Mouse (Mus musculus) neural tube, embryonic 11.5 days (tissue): Measurements from ENCODE around the gene Clec12b. TPM values are rescaled to one million over a fixed set of nuclear protein-coding genes. Genes with fewer than 3 reads are reported as not detected.
"Not testable (repeated sequence)": the region's sequence is repeated elsewhere in the genome, so short reads cannot be mapped to it uniquely, and the experiment has no call there.

ENCODE experiments used
- ATAC-seq: fragments of 200-750 bp; cut with Nextera tagmentation; 2 replicates; pipeline ENCODE4 v1.8.0; 2017; ENCODE audit warnings: moderate number of reproducible peaks, mild to moderate bottlenecking, moderate TSS enrichment, moderate library complexity; ENCODE audit not compliant: insufficient read depth, low FRiP score, low TSS enrichment
- DNase-seq: peaks from one replicate; pipeline ENCODE4 v3.0.0-alpha.2; 2015; ENCODE audit warnings: low spot score
- H3K27ac ChIP-seq: fragments of 300-500 bp; sonication (generic); 2 replicates; pipeline ENCODE4 v1.5.1; 2014; ENCODE audit warnings: low read depth, mild to moderate bottlenecking, low read length
- H3K27me3 ChIP-seq: fragments of 300-500 bp; sonication (generic); 2 replicates; pipeline ENCODE4 v1.6.1; 2014; ENCODE audit warnings: mild to moderate bottlenecking, low read length, mixed read lengths; ENCODE audit not compliant: control insufficient read depth, insufficient read depth
- H3K36me3 ChIP-seq: fragments of 300-500 bp; sonication (generic); 2 replicates; pipeline ENCODE4 v1.6.1; 2014; ENCODE audit warnings: mild to moderate bottlenecking, low read length, moderate library complexity, mixed read lengths; ENCODE audit not compliant: control insufficient read depth, insufficient read depth
- H3K4me1 ChIP-seq: fragments of 300-500 bp; sonication (generic); 2 replicates; pipeline ENCODE4 v1.6.1; 2014; ENCODE audit warnings: low read length, mixed read lengths; ENCODE audit not compliant: control insufficient read depth, insufficient read depth
- H3K4me2 ChIP-seq: fragments of 300-500 bp; sonication (generic); 2 replicates; pipeline ENCODE4 v1.6.1; 2014; ENCODE audit warnings: low read depth, mild to moderate bottlenecking, moderate library complexity
- H3K4me3 ChIP-seq: fragments of 300-500 bp; sonication (generic); 2 replicates; pipeline ENCODE4 v1.5.1; 2014; ENCODE audit warnings: low read depth, low read length
- H3K9ac ChIP-seq: fragments of 300-500 bp; sonication (generic); 2 replicates; pipeline ENCODE4 v1.6.1; 2014; ENCODE audit warnings: mild to moderate bottlenecking, low read length
- H3K9me3 ChIP-seq: fragments of 300-500 bp; sonication (generic); 2 replicates; pipeline ENCODE4 v1.6.1; 2016; ENCODE audit warnings: low read length; ENCODE audit not compliant: control insufficient read depth
- WGBS: fragments of 180-500 bp; shearing (Covaris S2); extraction: QIAGEN DNeasy Blood & Tissue Kit; methylation state at CpG from one replicate; pipeline ENCODE4 v1.1.7; 2014; 5-methylcytosine and 5-hydroxymethylcytosine counted together
- polyA plus RNA-seq: library from polyadenylated mRNA; unstranded; fragments of >200 nt; fragmentation: Nextera tagmentation; extraction: Ambion mirVana; gene quantifications from 2 replicates; pipeline ENCODE4 v1.2.1, GENCODE M21; 2014

Gene Clec12b
- polyA plus RNA-seq, 1 experiment from 2014 or later, result not detected

DNA sequence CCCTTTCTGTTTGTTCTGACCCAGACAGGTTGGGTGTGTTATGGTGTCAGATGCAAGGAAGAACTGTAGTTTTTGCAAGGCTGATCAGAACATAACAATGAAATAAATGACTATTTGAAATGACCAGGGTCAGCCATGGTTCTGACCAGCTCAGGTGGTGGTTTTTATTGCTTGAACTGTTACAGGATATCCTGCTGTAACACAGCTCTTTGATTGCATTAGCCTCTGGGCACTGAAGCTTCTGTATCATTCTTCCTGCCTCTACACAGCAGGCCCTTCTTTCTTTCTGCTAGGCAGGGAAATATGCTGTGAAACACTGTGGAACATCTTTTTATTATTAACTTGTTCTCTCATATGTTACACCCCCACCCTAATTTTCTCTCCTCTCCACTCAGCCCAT, 29.2 kb downstream of the Clec12b start:
- Histone ChIP-seq H3K4me3 (no peak overlapping the region), H3K27ac (no peak overlapping the region), H3K4me2 (no peak overlapping the region), H3K27me3 (no peaks in the 10 kb centered on the region), H3K4me1 (no peaks in the 10 kb centered on the region), H3K36me3 (no peaks in the 10 kb centered on the region), H3K9me3 (no peaks in the 10 kb centered on the region), H3K9ac (no peak overlapping the region)
- DNase-seq, result no peak
- no peak for ATAC-seq

DNA sequence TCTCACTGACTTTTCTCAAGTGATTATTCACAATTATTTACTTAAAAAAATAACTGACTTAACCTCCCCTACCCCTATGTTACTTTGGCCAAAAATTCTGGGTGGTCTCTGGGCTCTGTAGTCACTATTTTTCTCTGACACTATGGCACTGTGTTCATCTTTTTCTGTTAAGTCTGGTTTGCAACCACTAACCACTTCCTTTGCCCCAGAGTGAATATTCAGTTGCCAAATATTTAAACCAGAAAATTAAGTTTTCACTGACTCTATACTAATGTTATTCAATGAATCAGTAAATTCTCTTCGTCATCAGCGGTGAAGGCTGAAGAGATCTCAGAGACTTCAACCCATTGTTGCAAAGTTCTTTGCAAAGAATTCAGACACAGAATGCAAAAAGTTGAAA, 29.9 kb downstream of the Clec12b start:
- Histone ChIP-seq H3K27ac (no peak overlapping the region), H3K4me2 (no peak overlapping the region), H3K9ac (no peak overlapping the region), H3K4me3 (no peak overlapping the region), H3K27me3 (no peaks in the 10 kb centered on the region), H3K36me3 (no peaks in the 10 kb centered on the region), H3K9me3 (no peaks in the 10 kb centered on the region), H3K4me1 (no peaks in the 10 kb centered on the region)
- WGBS, result 94% methylated on average over 2 of the region's 2 CpGs
- no peak for DNase-seq
- ATAC-seq, result no peak

DNA sequence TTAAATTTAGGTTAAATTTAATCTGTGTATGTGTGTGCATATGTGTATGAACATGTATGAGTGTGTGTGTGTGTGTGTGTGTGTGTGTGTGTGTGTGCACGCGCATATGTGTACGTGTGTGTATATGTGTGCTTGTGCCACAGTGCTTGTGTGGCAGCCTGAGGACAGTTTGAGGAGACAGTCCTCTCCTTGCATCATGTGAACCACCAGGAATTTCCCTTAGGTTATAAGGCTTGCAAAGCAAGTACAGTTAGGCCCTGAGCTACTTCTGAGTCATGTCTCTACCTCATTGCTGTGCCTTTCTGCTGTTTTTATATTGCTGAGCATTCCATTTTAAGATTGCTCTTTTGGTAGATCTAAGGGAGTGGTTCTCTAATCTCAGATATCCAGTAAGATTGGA, 34.6 kb downstream of the Clec12b start:
- Histone ChIP-seq H3K4me1 (no peaks in the 10 kb centered on the region), H3K27ac (no peak overlapping the region), H3K4me3 (no peak overlapping the region), H3K4me2 (no peak overlapping the region), H3K36me3 (no peaks in the 10 kb centered on the region), H3K9ac (no peak overlapping the region), H3K9me3 (no peaks in the 10 kb centered on the region), H3K27me3 (no peaks in the 10 kb centered on the region)
- DNase-seq (no peak), ATAC-seq (no peak)
- WGBS, result 91% methylated on average over 3 of the region's 3 CpGs

DNA sequence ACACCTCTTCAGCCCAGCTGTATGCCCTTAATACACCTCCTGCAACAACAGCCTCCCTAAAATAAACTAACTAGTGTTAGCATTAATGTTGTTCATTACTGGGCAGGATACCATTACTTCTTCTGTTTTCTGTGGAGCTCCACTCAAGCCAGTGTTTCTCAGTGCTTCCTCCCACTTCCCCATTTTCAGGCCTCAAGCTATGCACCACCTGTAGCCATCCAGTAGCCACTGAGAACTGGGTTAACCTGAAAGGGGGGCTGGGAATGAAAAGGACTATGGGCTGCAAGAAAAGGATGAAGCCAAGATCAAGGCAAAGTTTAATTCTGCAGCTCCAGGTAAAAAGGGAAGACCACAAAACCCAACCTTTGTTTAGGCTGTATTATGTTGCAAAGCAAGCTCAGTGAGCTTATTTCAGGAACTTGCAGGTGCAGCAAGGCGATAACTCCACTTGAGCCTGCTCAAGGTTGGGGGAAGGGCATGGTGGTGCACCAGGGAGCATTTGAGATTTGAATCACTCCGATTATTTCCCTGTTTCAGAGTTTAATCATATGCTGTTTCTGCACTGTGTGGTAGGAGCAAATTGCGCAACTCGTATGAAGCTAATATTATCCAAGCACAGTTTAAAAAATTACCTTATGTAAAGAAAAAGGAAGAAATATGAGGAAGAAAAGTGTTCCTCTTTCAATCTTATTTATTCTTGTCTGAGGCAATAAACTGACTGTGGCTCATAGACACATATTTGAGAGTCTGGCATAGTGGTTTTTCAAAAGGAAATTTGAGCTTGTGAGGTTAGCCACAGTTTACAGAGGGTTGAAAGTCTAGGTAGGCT, 35.9 kb downstream of the Clec12b start:
- no peaks in the 10 kb centered on the region for H3K4me1 ChIP-seq
- no peak overlapping the region for H3K9ac ChIP-seq
- H3K9me3 ChIP-seq, result no peaks in the 10 kb centered on the region
- no peaks in the 10 kb centered on the region for H3K27me3 ChIP-seq
- no peak for DNase-seq
- WGBS, result 68% methylated on average over 4 of the region's 4 CpGs
- H3K36me3 ChIP-seq, result no peaks in the 10 kb centered on the region
- H3K4me3 ChIP-seq, result no peak overlapping the region
- no peak overlapping the region for H3K27ac ChIP-seq
- ATAC-seq, result no peak
- no peak overlapping the region for H3K4me2 ChIP-seq

DNA sequence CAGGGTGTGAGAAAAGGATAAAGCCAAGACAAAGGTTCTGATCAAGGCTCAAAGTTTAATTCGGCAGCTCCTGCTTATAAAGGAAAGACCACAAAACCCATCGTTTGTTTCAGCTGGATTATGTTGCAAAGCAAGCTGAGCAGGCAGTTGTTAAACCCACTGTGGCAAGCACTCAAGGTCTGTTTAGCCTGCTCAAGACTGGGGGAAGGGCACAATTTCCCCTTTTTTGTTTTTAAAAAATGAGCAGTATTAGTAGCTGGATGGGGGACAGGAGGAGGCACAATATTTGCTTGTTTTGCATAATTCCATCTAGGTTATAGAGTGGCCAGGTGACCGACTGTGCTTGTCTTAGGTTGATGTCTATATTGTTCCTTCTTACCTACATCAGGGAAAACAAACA, 41.3 kb downstream of the Clec12b start:
- DNase-seq (no peak), ATAC-seq (no peak)
- 83% methylated on average over 3 of the region's 3 CpGs for WGBS
- Histone ChIP-seq H3K4me1 (no peaks in the 10 kb centered on the region), H3K36me3 (no peaks in the 10 kb centered on the region), H3K27me3 (no peaks in the 10 kb centered on the region), H3K4me3 (no peak overlapping the region), H3K27ac (no peak overlapping the region), H3K9me3 (no peaks in the 10 kb centered on the region), H3K9ac (no peak overlapping the region), H3K4me2 (no peak overlapping the region)

DNA sequence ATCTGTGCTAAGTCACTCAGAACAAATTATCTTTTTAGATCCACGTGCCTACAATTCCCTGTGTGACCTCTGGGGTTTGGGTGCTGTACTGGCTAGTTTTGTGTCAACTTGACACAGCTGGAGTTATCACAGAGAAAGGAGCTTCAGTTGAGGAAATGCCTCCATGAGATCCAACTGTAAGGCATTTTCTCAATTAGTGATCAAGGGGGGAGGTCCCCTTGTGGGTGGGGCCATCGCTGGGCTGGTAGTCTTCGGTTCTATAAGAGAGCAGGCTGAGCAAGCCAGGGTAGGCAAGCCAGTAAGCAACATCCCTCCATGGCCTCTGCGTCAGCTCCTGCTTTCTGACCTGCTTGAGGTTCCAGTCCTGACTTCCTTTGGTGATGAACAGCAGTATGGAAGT, 43.3 kb downstream of the Clec12b start, which contains the start of gene Clec12a:
Gene Clec12a (plus strand): TSS at position 301 of the 400 bp plus-strand sequence.
- H3K4me1 ChIP-seq, DNase-seq, ATAC-seq, H3K27ac ChIP-seq, H3K4me3 ChIP-seq, H3K9me3 ChIP-seq, H3K4me2 ChIP-seq, H3K36me3 ChIP-seq, H3K27me3 ChIP-seq, H3K9ac ChIP-seq: not testable (repeated sequence)
- WGBS, result 77% methylated on average over 4 of the region's 4 CpGs

DNA sequence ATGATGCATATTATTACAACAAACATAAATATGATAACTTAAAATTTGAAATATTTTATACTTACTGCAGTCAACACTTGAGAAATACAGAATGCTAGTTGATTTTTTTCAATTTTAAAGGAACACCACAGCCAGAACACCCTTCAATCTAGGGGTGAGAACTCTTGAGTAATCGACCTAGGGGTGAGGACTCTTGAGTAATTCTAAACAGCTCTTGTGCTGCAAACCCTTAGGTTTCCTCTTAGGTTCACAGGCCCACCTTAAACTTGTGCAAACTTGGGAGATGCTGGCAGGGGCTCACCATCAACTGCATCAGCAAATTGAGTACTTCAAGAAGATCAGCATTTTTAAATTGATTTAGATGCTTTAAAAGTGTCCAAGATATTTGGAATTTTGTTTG, 47.9 kb downstream of the Clec12b start:
- no peak for DNase-seq
- no peaks in the 10 kb centered on the region for H3K4me1 ChIP-seq
- no peak overlapping the region for H3K9ac ChIP-seq
- H3K36me3 ChIP-seq, result no peaks in the 10 kb centered on the region
- no peak overlapping the region for H3K4me2 ChIP-seq
- H3K4me3 ChIP-seq, result no peak overlapping the region
- no peak for ATAC-seq
- H3K9me3 ChIP-seq, result no peaks in the 10 kb centered on the region
- no peaks in the 10 kb centered on the region for H3K27me3 ChIP-seq
- H3K27ac ChIP-seq, result no peak overlapping the region
- WGBS, result 54% methylated on average over 1 of the region's 1 CpGs

DNA sequence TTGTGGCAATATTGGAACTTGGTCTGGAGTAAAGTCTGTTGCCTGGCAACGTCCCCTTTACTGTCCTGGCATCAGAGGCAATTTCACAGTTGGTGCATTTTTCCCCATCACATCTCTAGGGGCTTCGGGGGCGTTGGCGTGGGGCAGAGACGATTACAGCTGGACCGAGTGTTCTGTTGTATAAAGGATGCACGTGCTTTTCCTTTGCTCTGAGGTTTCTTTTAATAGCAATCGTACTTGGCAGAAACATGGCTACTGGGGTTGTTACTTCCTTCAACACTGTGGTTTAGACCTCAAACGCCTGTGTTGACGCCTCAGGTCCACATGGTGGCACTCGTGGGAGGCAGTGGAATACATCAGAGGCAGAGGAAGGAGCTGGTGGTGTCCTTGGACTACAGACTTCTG, 52.0 kb downstream of the Clec12b start:
- Histone ChIP-seq H3K9ac (no peak overlapping the region), H3K4me1 (no peaks in the 10 kb centered on the region), H3K27me3 (no peaks in the 10 kb centered on the region), H3K9me3 (no peaks in the 10 kb centered on the region), H3K27ac (no peak overlapping the region), H3K4me2 (no peak overlapping the region), H3K36me3 (no peaks in the 10 kb centered on the region), H3K4me3 (no peak overlapping the region)
- ATAC-seq (peak; percentile 67; the same call in 1 of the 2 replicates), DNase-seq (peak; percentile 41)
- WGBS, result 32% methylated on average over 11 of the region's 11 CpGs

DNA sequence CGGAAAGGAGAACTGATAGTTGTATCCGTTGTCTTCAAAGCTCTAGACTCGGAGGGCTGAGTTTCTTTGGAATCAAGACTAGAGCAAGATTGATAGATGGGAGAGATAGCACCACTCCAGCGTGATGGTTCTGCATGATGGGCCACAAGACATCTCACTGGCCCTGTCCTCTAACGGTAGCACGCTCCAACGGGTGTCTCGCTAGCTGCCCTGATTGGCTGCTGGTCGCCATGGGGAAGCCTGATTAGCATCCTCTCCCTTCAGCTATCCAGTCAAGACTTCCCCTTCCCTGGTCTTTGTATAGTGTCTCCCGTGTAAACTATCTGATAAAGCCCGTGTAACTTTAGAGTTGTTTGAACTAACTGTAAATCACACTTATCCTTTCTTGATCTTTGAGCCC, 54.1 kb downstream of the Clec12b start, which contains the start of gene 4922502D21Rik:
Gene 4922502D21Rik (minus strand): TSS at position 187 of the 400 bp plus-strand sequence.
- Histone ChIP-seq H3K4me1 (no peaks in the 10 kb centered on the region), H3K9me3 (no peaks in the 10 kb centered on the region), H3K36me3 (no peaks in the 10 kb centered on the region), H3K27me3 (no peaks in the 10 kb centered on the region), H3K9ac (no peak within 1 kb of the TSS), H3K27ac (no peak within 1 kb of the TSS), H3K4me2 (no peak within 1 kb of the TSS), H3K4me3 (no peak within 1 kb of the TSS)
- 69% methylated on average over 11 of the region's 11 CpGs for WGBS
- DNase-seq (no peak), ATAC-seq (no peak)
